Mouse (Mus musculus): ENCODE measurements around the gene Sel1l.
A peak's percentile ranks its signal among the peaks of the same experiment; 100 is the strongest.

Sel1l gene

GRCm38 (mm10) chr12:91778211-91779003, 70.5 kb downstream of the Sel1l start:
- no peak for DNase-seq (ENCODE audit: low spot score in 2 of 2)

GRCm38 (mm10) chr12:91776342-91776741, 72.6 kb downstream of the Sel1l start:
- no peak for DNase-seq (ENCODE audit: low spot score in 2 of 2)

- no peak for DNase-seq (ENCODE audit: low spot score in 2 of 2)
Measured at GRCm38 (mm10) chr12:91774811-91775284, 74.1 kb downstream of the Sel1l start.

- DNase-seq (ENCODE audit: low spot score in 2 of 2) = no peak
Measured at GRCm38 (mm10) chr12:91768871-91769270, 80.1 kb downstream of the Sel1l start.

GRCm38 (mm10) chr12:91768176-91768575, 80.8 kb downstream of the Sel1l start:
- DNase-seq (ENCODE audit: low spot score in 2 of 2) = no peak

GRCm38 (mm10) chr12:91766338-91767107, 82.4 kb downstream of the Sel1l start:
- DNase-seq (ENCODE audit: low spot score in 2 of 2) = peak; percentile 75 to 80

- peak; percentile 83 to 84 for DNase-seq (ENCODE audit: low spot score in 2 of 2)
Measured at GRCm38 (mm10) chr12:91765504-91765903, 83.5 kb downstream of the Sel1l start.

- DNase-seq (ENCODE audit: low spot score in 2 of 2) = peak in 1 of 2 experiments; percentile 12
Measured at GRCm38 (mm10) chr12:91765054-91765453, 83.9 kb downstream of the Sel1l start.

- DNase-seq (ENCODE audit: low spot score in 2 of 2) = no peak
Measured at GRCm38 (mm10) chr12:91764471-91764870, 84.5 kb downstream of the Sel1l start.

GRCm38 (mm10) chr12:91759836-91760235, 89.1 kb downstream of the Sel1l start:
- DNase-seq (ENCODE audit: low spot score in 2 of 2) = no peak

- DNase-seq (ENCODE audit: low spot score in 2 of 2) = no peak
Measured at GRCm38 (mm10) chr12:91757854-91758562, 90.9 kb downstream of the Sel1l start.

GRCm38 (mm10) chr12:91756562-91757166, 92.3 kb downstream of the Sel1l start:
- peak; percentile 57 for DNase-seq (ENCODE audit: low spot score in 2 of 2)
